Mouse (Mus musculus): ENCODE results near the gene Clec4e.
"Not testable (repeated sequence)": the region's sequence is repeated elsewhere in the genome, so short reads cannot be mapped to it uniquely, and the experiment has no call there.

The Clec4e gene

DNA sequence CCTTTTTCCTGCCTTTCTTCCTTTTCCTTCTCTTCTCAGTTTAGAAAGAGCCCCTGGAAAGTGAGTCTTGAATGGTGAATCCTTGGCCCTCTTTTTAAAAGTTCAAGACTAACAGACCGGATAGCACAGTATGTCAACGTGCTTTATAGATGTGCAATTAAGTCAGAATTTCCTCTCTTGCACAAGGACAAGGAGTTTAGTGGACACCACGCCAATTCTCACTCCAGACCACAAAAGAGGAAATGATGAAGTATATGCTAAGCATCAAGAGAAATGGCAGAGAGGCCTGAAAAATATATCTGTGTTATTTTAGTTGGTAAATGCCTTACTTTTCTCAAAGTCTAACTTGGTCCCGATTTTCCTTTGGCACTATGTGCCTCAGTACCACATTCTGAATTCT lies at the start of gene Clec4e:
Gene Clec4e (minus strand): TSS at position 118 of the 400 bp plus-strand sequence.
- DNase-seq (ENCODE audit: low spot score): no peak

- no peak for DNase-seq (ENCODE audit: low spot score)
Measured at GRCm38 (mm10) chr6:123332503-123332902, 42.8 kb upstream of the Clec4e start.

GRCm38 (mm10) chr6:123308033-123308432 lies 18.4 kb upstream of the Clec4e start, which contains the start of gene Vmn2r19:
TSS of gene Vmn2r19 (plus strand) at chr6:123308333.
- DNase-seq (ENCODE audit: low spot score): no peak

GRCm38 (mm10) chr6:123306315-123306714 lies 16.6 kb upstream of the Clec4e start:
- not testable (repeated sequence) for DNase-seq (ENCODE audit: low spot score)

GRCm38 (mm10) chr6:123296687-123297086 lies 7.0 kb upstream of the Clec4e start:
- no peak for DNase-seq (ENCODE audit: low spot score)

- not testable (repeated sequence) for DNase-seq (ENCODE audit: low spot score)
Measured at GRCm38 (mm10) chr6:123293509-123293908, 3.8 kb upstream of the Clec4e start.

- DNase-seq (ENCODE audit: low spot score): no peak
Measured at GRCm38 (mm10) chr6:123292751-123293400, 3.2 kb upstream of the Clec4e start.

DNA sequence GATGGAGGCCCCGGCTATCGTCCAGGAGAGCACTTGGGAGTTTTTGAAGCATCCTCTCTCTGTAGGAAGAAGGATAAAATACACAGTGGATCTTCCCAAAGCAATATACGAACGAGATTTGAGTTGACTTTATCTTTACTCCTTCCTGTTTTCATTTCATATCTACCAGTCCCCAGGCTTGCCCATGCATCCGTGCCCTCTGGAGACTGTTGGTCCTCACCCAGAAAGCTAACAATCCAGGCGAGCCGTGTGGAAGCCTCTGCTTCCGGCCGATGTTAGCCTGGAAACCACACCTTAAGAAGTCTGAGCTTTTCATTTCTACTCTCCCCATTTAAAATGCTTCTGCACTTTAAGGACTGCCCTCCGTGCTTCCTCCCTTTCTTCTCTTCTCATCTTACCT lies 739 bp downstream of the Clec4e start:
- DNase-seq (ENCODE audit: low spot score): no peak

GRCm38 (mm10) chr6:123286311-123286710 lies 3.4 kb downstream of the Clec4e start:
- DNase-seq (ENCODE audit: low spot score): no peak

DNA sequence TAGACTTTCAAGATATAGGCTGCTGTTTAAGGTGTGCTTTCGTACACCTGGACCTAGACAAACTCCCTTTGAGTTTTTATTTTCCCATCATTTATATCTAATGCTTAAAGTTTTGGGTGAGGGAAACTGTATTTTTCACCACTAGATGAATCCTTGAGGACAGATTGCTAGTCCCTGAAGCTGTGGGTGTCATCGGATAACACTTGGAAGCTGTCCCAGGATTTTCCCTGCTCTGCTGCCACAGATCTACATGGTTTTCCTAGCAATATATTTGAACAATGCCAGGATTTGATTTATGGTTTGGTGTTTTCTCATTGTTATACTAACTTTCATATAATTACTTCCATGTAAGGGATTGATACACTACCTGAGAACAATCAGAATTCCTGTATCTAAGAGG lies 10.2 kb downstream of the Clec4e start:
- DNase-seq (ENCODE audit: low spot score): no peak

DNA sequence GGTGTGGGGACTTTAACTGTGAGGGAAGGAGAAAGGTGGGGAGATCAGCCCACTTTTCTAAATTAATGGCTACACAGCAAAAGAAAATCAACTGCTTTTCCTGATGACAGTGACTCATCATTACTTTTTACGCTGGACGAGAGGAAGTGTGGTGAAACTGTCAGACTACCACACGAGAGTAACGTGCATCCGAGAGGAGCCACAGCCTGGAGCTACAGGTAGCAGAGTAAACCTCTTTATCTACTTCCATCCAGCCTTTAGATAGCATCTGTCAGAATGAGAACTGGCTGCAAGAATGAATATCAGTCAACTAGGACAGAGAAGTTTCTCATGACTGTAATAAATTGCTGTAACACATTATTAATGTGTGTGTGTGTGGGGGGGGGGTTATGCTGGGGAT lies 22.7 kb downstream of the Clec4e start:
- DNase-seq (ENCODE audit: low spot score): no peak

DNA sequence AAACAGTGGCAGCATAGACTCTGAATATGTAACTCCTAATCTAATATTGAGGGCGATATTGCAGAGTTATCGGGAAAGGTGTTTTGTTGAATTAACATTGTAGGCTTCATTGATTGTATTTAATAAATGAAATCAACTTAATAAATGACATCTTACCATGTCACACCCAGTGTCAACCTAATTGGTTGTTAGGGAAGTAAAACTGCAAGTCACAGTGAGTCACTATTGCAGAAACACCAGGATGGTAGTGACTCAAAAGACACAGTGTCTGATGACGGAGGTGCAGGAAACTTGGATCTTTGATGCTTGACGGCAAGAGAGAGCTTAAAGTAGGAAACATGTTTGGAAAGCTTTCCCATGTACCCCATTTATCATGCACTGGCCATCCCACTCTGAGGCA lies 23.9 kb downstream of the Clec4e start:
- DNase-seq (ENCODE audit: low spot score): no peak

GRCm38 (mm10) chr6:123264194-123264593 lies 25.5 kb downstream of the Clec4e start:
- no peak for DNase-seq (ENCODE audit: low spot score)

GRCm38 (mm10) chr6:123261555-123262161 lies 28.0 kb downstream of the Clec4e start, which contains the start of gene Clec4d:
TSS of gene Clec4d (plus strand) at chr6:123262111.
- DNase-seq (ENCODE audit: low spot score): no peak

DNA sequence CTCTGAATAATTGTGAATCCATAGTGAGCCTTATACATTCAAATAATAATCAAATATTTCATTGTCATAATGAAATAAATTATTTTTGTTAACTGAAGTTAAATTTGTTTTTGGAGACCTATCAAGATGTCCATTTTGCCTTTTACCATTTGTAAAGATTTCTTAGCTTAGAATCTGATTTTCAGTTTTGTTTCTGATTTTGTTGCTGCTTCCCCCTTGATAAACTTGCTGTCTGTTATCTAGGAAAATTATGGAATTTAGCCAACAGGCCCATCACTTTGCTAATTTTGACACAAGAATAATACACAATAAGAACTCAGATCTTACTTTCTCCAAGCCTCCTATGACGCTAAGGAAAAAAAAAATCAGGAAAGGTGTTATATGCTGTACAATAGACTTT lies 28.8 kb downstream of the Clec4e start:
- DNase-seq (ENCODE audit: low spot score): no peak

GRCm38 (mm10) chr6:123259889-123260603 lies 29.6 kb downstream of the Clec4e start:
- DNase-seq (ENCODE audit: low spot score): no peak

- DNase-seq (ENCODE audit: low spot score): no peak
Measured at GRCm38 (mm10) chr6:123258946-123259345, 30.7 kb downstream of the Clec4e start.

GRCm38 (mm10) chr6:123252735-123253134 lies 36.9 kb downstream of the Clec4e start:
- no peak for DNase-seq (ENCODE audit: low spot score)

DNA sequence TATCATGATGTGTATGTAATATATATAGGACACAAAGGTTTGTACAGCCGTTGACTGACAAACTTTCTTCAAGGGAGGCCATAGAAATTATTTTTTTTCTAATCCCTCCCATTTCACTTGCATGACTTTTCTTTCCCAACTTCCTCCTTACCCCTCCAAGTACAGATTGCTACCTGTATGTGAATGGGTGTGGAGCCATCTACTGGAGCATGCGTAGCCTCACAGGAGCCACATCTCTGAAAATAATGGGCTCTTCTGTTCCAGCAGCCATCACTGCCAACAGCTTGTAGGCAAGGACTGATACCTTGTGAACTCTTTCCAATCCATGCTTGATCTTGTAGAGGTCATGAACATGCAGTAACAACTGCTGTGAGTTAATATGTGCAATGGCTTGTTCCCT lies 40.8 kb downstream of the Clec4e start:
- not testable (repeated sequence) for DNase-seq (ENCODE audit: low spot score)

GRCm38 (mm10) chr6:123244201-123244600 lies 45.5 kb downstream of the Clec4e start:
- DNase-seq (ENCODE audit: low spot score): no peak

DNA sequence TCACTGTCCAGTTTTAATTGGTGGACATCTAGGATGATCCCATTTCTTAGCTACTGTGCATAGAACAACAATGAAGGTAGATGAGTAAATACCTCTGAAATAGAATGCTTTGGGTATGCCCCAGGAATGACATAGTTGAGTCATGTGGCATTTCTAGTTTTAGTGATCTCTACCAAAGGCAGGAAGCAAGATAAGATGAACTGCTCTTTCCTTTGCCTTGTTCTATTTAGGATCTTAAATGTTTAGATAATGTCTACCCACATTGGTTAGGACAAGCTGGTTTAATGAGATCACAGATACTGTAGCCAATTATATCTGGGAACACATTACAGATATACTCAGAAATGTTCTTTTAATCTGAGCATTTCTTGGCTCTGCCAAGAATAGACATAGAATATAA lies 52.1 kb downstream of the Clec4e start:
- no peak for DNase-seq (ENCODE audit: low spot score)
